Mouse (Mus musculus): ENCODE measurements around the gene Csrp2. TPM values are rescaled to one million over a fixed set of nuclear protein-coding genes. Genes with fewer than 3 reads are reported as not detected.

Gene Csrp2
- total RNA-seq (2021), result 100 to 1,000 TPM; 245 to 263 TPM
- long read RNA-seq, experiment 1, transcript Csrp2-201 (6 exons, 1,384 nt), result major isoform, 92 of 121 reads
- long read RNA-seq, experiment 1, partial matches to known transcripts, result 6 of 121 reads
- long read RNA-seq, experiment 1, other reads (novel, unspliced or antisense), result 21 of 121 reads
- long read RNA-seq, experiment 2, transcript Csrp2-201 (6 exons, 1,384 nt), result major isoform, 45 of 59 reads
- long read RNA-seq, experiment 2, partial matches to known transcripts, result 8 of 59 reads
- long read RNA-seq, experiment 2, other reads (novel, unspliced or antisense), result 4 of 59 reads

- peak; percentile 96 for DNase-seq
These were observed at the start of gene Csrp2 for GRCm38 (mm10) chr10:110919531-110920343. Gene Csrp2 (plus strand): TSS chr10:110919789.

GRCm38 (mm10) chr10:110874853-110875252 lies 44.7 kb upstream of the Csrp2 start:
- no peak for DNase-seq

GRCm38 (mm10) chr10:110876956-110877355 lies 42.6 kb upstream of the Csrp2 start:
- no peak for DNase-seq

GRCm38 (mm10) chr10:110877851-110878250 lies 41.7 kb upstream of the Csrp2 start:
- DNase-seq, result no peak

GRCm38 (mm10) chr10:110878641-110879040 lies 40.9 kb upstream of the Csrp2 start:
- no peak for DNase-seq

GRCm38 (mm10) chr10:110879426-110880066 lies 40.0 kb upstream of the Csrp2 start:
- no peak for DNase-seq

- DNase-seq, result no peak
These were observed 38.2 kb upstream of the Csrp2 start for GRCm38 (mm10) chr10:110881346-110881745.

GRCm38 (mm10) chr10:110882701-110883100 lies 36.9 kb upstream of the Csrp2 start:
- no peak for DNase-seq

- no peak for DNase-seq
These were observed 28.8 kb upstream of the Csrp2 start for GRCm38 (mm10) chr10:110890656-110891272.

GRCm38 (mm10) chr10:110899744-110900501 lies 19.7 kb upstream of the Csrp2 start:
- DNase-seq, result no peak

- no peak for DNase-seq
These were observed 15.7 kb upstream of the Csrp2 start for GRCm38 (mm10) chr10:110903862-110904261.

GRCm38 (mm10) chr10:110916666-110917344 lies 2.8 kb upstream of the Csrp2 start:
- no peak for DNase-seq

- no peak for DNase-seq
These were observed 2.1 kb upstream of the Csrp2 start for GRCm38 (mm10) chr10:110917521-110917920.

- peak; percentile 56 for DNase-seq
These were observed 886 bp upstream of the Csrp2 start for GRCm38 (mm10) chr10:110918414-110919391.

- no peak for DNase-seq
These were observed 870 bp downstream of the Csrp2 start for GRCm38 (mm10) chr10:110920368-110920950.

GRCm38 (mm10) chr10:110921890-110922289 lies 2.3 kb downstream of the Csrp2 start:
- no peak for DNase-seq

GRCm38 (mm10) chr10:110922612-110923011 lies 3.0 kb downstream of the Csrp2 start:
- no peak for DNase-seq

- DNase-seq, result peak; percentile 64
These were observed 7.9 kb downstream of the Csrp2 start for GRCm38 (mm10) chr10:110927491-110927890.

GRCm38 (mm10) chr10:110929756-110930155 lies 10.2 kb downstream of the Csrp2 start:
- peak; percentile 69 for DNase-seq

Data from adrenal gland, postnatal 10 days (tissue).